Mouse (Mus musculus): ENCODE measurements around the gene Slc25a36. TPM values are rescaled to one million over a fixed set of nuclear protein-coding genes. Genes with fewer than 3 reads are reported as not detected.

The Slc25a36 gene
- polyA plus RNA-seq, 1 experiment from 2014 or later: 71.0 TPM

- no peak overlapping the region for H3K4me3 ChIP-seq (replicated peaks)
- 88% methylated on average over 4 of the region's 4 CpGs for WGBS
- H3K27me3 ChIP-seq: no peaks in the 10 kb centered on the region
- no peaks in the 10 kb centered on the region for H3K36me3 ChIP-seq
- no peak overlapping the region for H3K9ac ChIP-seq
- H3K27ac ChIP-seq (replicated peaks): no peak overlapping the region
- H3K4me1 ChIP-seq: no peaks in the 10 kb centered on the region
- no peak overlapping the region for H3K4me2 ChIP-seq (replicated peaks)
- no peak for ATAC-seq (ENCODE audit: insufficient number of reproducible peaks, low FRiP score, low TSS enrichment, low read depth)
- H3K9me3 ChIP-seq (replicated peaks): no peaks in the 10 kb centered on the region
Measured at GRCm38 (mm10) chr9:97137678-97138077, 26.7 kb upstream of the Slc25a36 start.

GRCm38 (mm10) chr9:97137116-97137515, 26.2 kb upstream of the Slc25a36 start:
- no peaks in the 10 kb centered on the region for H3K27me3 ChIP-seq
- WGBS: 77% methylated on average over 4 of the region's 4 CpGs
- no peak overlapping the region for H3K4me3 ChIP-seq (replicated peaks)
- no peaks in the 10 kb centered on the region for H3K9me3 ChIP-seq (replicated peaks)
- no peak overlapping the region for H3K9ac ChIP-seq
- H3K4me1 ChIP-seq: no peaks in the 10 kb centered on the region
- H3K27ac ChIP-seq (replicated peaks): no peak overlapping the region
- no peak overlapping the region for H3K4me2 ChIP-seq (replicated peaks)
- H3K36me3 ChIP-seq: no peaks in the 10 kb centered on the region
- no peak for ATAC-seq (ENCODE audit: insufficient number of reproducible peaks, low FRiP score, low TSS enrichment, low read depth)

GRCm38 (mm10) chr9:97135866-97136265, 24.9 kb upstream of the Slc25a36 start:
- no peaks in the 10 kb centered on the region for H3K36me3 ChIP-seq
- H3K27ac ChIP-seq (replicated peaks): no peak overlapping the region
- 84% methylated on average over 4 of the region's 4 CpGs for WGBS
- no peaks in the 10 kb centered on the region for H3K27me3 ChIP-seq
- no peaks in the 10 kb centered on the region for H3K9me3 ChIP-seq (replicated peaks)
- H3K4me1 ChIP-seq: no peaks in the 10 kb centered on the region
- no peak for ATAC-seq (ENCODE audit: insufficient number of reproducible peaks, low FRiP score, low TSS enrichment, low read depth)
- no peak overlapping the region for H3K9ac ChIP-seq
- H3K4me3 ChIP-seq (replicated peaks): no peak overlapping the region
- H3K4me2 ChIP-seq (replicated peaks): no peak overlapping the region

- Histone ChIP-seq H3K27ac (replicated peaks) (no peak overlapping the region), H3K9ac (no peak overlapping the region), H3K4me1 (no peaks in the 10 kb centered on the region), H3K4me2 (replicated peaks) (no peak overlapping the region), H3K36me3 (no peaks in the 10 kb centered on the region), H3K9me3 (replicated peaks) (no peaks in the 10 kb centered on the region), H3K27me3 (no peaks in the 10 kb centered on the region), H3K4me3 (replicated peaks) (no peak overlapping the region)
- ATAC-seq (ENCODE audit: insufficient number of reproducible peaks, low FRiP score, low TSS enrichment, low read depth): no peak
- WGBS: 51% methylated on average over 8 of the region's 8 CpGs
Measured at GRCm38 (mm10) chr9:97133178-97133577, 22.2 kb upstream of the Slc25a36 start.

- H3K27me3 ChIP-seq: no peaks in the 10 kb centered on the region
Measured at GRCm38 (mm10) chr9:97130001-97130400, 19.0 kb upstream of the Slc25a36 start.

GRCm38 (mm10) chr9:97123934-97124692, 13.2 kb upstream of the Slc25a36 start:
- H3K4me1 ChIP-seq: no peaks in the 10 kb centered on the region
- H3K27me3 ChIP-seq: no peaks in the 10 kb centered on the region
- no peak overlapping the region for H3K9ac ChIP-seq
- no peak for ATAC-seq (ENCODE audit: insufficient number of reproducible peaks, low FRiP score, low TSS enrichment, low read depth)
- no peaks in the 10 kb centered on the region for H3K9me3 ChIP-seq (replicated peaks)
- no peak overlapping the region for H3K27ac ChIP-seq (replicated peaks)
- no peak overlapping the region for H3K4me2 ChIP-seq (replicated peaks)
- H3K36me3 ChIP-seq: no peaks in the 10 kb centered on the region
- 54% methylated on average over 23 of the region's 23 CpGs for WGBS
- H3K4me3 ChIP-seq (replicated peaks): no peak overlapping the region

More at GRCm38 (mm10) chr9:97130001-97130400, 19.0 kb upstream of the Slc25a36 start:
- no peak overlapping the region for H3K9ac ChIP-seq
- H3K9me3 ChIP-seq (replicated peaks): no peaks in the 10 kb centered on the region
- WGBS: 85% methylated on average over 5 of the region's 5 CpGs
- no peak for ATAC-seq (ENCODE audit: insufficient number of reproducible peaks, low FRiP score, low TSS enrichment, low read depth)
- H3K4me3 ChIP-seq (replicated peaks): no peak overlapping the region
- H3K36me3 ChIP-seq: no peaks in the 10 kb centered on the region
- no peak overlapping the region for H3K4me2 ChIP-seq (replicated peaks)
- no peaks in the 10 kb centered on the region for H3K4me1 ChIP-seq
- H3K27ac ChIP-seq (replicated peaks): no peak overlapping the region

- 64% methylated on average over 2 of the region's 2 CpGs for WGBS
- Histone ChIP-seq H3K9me3 (replicated peaks) (no peaks in the 10 kb centered on the region), H3K27ac (replicated peaks) (no peak overlapping the region), H3K4me1 (no peaks in the 10 kb centered on the region), H3K36me3 (no peaks in the 10 kb centered on the region), H3K9ac (no peak overlapping the region), H3K4me2 (replicated peaks) (no peak overlapping the region), H3K27me3 (no peaks in the 10 kb centered on the region), H3K4me3 (replicated peaks) (no peak overlapping the region)
- no peak for ATAC-seq (ENCODE audit: insufficient number of reproducible peaks, low FRiP score, low TSS enrichment, low read depth)
Measured at GRCm38 (mm10) chr9:97121432-97121831, 10.5 kb upstream of the Slc25a36 start.

- no peak overlapping the region for H3K27ac ChIP-seq (replicated peaks)
- H3K4me2 ChIP-seq (replicated peaks): no peak overlapping the region
- WGBS: 84% methylated on average over 10 of the region's 10 CpGs
- H3K36me3 ChIP-seq: no peaks in the 10 kb centered on the region
- no peaks in the 10 kb centered on the region for H3K9me3 ChIP-seq (replicated peaks)
- H3K4me1 ChIP-seq: peaks cover 11% of the 10 kb centered on the region
- H3K9ac ChIP-seq: no peak overlapping the region
- ATAC-seq (ENCODE audit: insufficient number of reproducible peaks, low FRiP score, low TSS enrichment, low read depth): no peak
- no peaks in the 10 kb centered on the region for H3K27me3 ChIP-seq
- H3K4me3 ChIP-seq (replicated peaks): no peak overlapping the region
Measured at GRCm38 (mm10) chr9:97114271-97114670, 3.3 kb upstream of the Slc25a36 start.

GRCm38 (mm10) chr9:97113555-97113929, 2.6 kb upstream of the Slc25a36 start:
- ATAC-seq (ENCODE audit: insufficient number of reproducible peaks, low FRiP score, low TSS enrichment, low read depth): no peak
- H3K4me1 ChIP-seq: peaks cover 16% of the 10 kb centered on the region
- no peak overlapping the region for H3K27ac ChIP-seq (replicated peaks)
- H3K36me3 ChIP-seq: no peaks in the 10 kb centered on the region
- H3K27me3 ChIP-seq: no peaks in the 10 kb centered on the region
- H3K4me2 ChIP-seq (replicated peaks): no peak overlapping the region
- 30% methylated on average over 5 of the region's 5 CpGs for WGBS
- no peak overlapping the region for H3K9ac ChIP-seq
- no peak overlapping the region for H3K4me3 ChIP-seq (replicated peaks)
- H3K9me3 ChIP-seq (replicated peaks): no peaks in the 10 kb centered on the region

- Histone ChIP-seq H3K4me1 (peaks cover 16% of the 10 kb centered on the region), H3K27me3 (no peaks in the 10 kb centered on the region), H3K27ac (replicated peaks) (no peak overlapping the region), H3K9ac (no peak overlapping the region), H3K4me3 (replicated peaks) (no peak overlapping the region), H3K9me3 (replicated peaks) (no peaks in the 10 kb centered on the region), H3K36me3 (no peaks in the 10 kb centered on the region), H3K4me2 (replicated peaks) (no peak overlapping the region)
- no peak for ATAC-seq (ENCODE audit: insufficient number of reproducible peaks, low FRiP score, low TSS enrichment, low read depth)
- 66% methylated on average over 24 of the region's 24 CpGs for WGBS
Measured at GRCm38 (mm10) chr9:97112797-97113554, 2.0 kb upstream of the Slc25a36 start.

GRCm38 (mm10) chr9:97112238-97112637, 1.3 kb upstream of the Slc25a36 start:
- peaks cover 16% of the 10 kb centered on the region for H3K4me1 ChIP-seq
- 83% methylated on average over 7 of the region's 7 CpGs for WGBS
- H3K4me2 ChIP-seq (replicated peaks): no peak overlapping the region
- no peaks in the 10 kb centered on the region for H3K36me3 ChIP-seq
- ATAC-seq (ENCODE audit: insufficient number of reproducible peaks, low FRiP score, low TSS enrichment, low read depth): no peak
- H3K9me3 ChIP-seq (replicated peaks): no peaks in the 10 kb centered on the region
- H3K27me3 ChIP-seq: no peaks in the 10 kb centered on the region
- H3K9ac ChIP-seq: no peak overlapping the region
- no peak overlapping the region for H3K27ac ChIP-seq (replicated peaks)
- H3K4me3 ChIP-seq (replicated peaks): no peak overlapping the region

Data from embryonic facial prominence, embryonic 15.5 days (tissue).